Mouse (Mus musculus) c-Kit-negative CD71-positive TER-119-positive erythroid progenitor cells, embryonic 14.5 days (primary cell): ENCODE results near the gene Ipmk.
"Not testable (repeated sequence)": the region's sequence is repeated elsewhere in the genome, so short reads cannot be mapped to it uniquely, and the experiment has no call there.

Experiments used
- DNase-seq: peaks from one replicate; pipeline ENCODE4 v3.0.0-alpha.2; 2013; ENCODE audit warnings: low read depth, low spot score

The Ipmk gene

DNA sequence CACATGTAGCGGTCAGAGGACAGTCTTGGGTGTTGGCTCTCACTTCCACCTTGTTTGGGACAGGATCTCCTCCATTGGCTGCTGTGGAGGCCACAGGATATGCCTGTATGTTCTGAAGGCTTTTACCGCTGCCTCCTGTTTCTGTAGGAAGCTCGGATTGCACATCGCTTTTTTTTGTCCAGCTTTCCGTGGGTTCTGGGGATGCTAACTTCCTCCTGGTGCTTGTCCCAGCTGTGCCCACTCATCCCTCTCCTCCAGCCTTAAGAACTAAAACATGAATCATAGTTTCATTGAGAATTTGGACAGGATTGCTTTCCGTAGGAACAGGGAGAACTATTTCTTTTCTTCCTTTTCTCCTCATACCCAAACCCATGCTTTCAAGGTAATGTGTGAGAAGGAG, 24.3 kb downstream of the Ipmk start:
- no peak for DNase-seq

DNA sequence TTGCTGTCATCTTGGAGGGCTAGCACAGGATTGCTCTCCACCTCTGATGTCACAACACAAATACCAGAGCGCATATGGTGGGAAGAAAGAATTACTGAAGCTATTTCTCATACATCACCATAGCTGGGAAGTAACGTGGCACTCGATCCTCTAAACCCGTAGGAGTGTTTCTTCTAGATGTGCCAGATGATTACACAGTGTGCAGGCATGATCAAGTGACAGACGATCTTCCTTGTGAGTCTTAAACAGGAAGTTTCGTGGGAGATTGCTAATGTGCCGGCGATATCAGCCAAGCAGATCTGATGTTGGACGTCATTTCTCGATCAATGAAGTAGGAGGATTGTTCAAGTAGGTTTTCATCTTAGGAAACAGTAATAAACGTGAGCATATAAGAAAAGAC, 26.1 kb downstream of the Ipmk start:
- DNase-seq = no peak

- no peak for DNase-seq
Observed at GRCm38 (mm10) chr10:71376014-71376413, 28.5 kb downstream of the Ipmk start.

DNA sequence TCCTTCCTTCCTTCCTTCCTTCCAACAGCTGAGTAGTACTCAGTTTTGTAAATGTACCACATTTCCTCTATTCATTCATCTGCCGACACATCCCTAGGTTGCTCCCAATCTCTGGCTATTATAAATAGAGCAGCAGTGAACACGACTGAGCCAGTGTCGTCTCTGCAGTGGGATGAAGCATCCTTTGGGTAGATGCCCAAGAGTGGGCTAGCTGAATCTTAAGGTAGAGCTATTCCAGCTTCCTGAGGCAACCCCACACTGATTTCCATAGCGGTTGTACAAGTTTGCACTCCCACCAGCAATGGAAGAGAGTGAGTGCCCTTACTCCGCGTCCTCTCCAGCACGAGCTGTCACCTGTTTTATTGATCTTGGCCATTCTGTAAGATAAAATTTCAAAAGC, 32.8 kb downstream of the Ipmk start:
- DNase-seq = no peak

DNA sequence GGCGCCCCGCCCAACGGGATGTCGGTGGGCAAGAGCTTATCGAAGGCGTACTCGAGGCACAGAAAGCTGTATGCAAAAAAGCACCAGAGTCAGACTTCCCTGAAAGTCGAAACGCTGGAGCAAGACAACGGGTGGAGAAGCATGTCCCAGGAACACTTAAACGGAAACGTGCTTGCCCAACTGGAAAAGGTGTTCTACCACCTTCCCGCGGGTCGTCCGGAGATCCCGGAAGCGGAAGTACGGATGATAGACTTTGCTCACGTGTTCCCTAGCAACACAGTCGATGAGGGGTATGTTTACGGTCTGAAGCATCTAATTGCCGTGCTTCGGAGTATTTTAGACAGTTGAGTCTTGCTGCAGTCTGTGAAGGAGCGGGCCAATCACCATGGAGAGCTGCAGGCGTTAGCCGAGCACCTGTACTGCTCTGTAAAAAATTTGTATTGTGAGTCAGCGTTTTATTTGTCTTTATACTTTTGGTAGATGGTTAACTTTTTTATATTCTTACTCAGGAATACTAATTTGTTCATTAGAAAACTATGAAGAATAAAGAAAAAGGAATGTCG, 34.0 kb downstream of the Ipmk start:
- no peak for DNase-seq

DNA sequence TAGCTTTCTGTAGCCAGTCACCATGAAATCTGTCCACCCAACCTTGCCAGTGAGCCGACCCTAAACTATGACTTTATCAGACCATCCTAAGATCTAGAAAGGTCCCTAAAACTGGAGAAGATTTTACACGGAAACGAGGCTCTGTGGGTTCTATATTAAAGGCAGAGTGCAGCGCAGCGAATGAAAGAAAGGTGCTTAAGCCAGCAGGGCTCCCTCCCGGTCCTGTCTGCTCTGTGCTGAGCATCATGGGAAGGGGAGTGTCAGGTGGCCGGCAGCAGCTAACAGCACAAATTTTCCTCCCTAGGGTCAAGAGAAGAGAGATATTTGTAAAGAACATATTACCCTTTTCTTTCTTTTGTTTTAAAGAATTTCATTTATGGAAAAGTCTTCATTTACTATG, 34.5 kb downstream of the Ipmk start:
- no peak for DNase-seq

DNA sequence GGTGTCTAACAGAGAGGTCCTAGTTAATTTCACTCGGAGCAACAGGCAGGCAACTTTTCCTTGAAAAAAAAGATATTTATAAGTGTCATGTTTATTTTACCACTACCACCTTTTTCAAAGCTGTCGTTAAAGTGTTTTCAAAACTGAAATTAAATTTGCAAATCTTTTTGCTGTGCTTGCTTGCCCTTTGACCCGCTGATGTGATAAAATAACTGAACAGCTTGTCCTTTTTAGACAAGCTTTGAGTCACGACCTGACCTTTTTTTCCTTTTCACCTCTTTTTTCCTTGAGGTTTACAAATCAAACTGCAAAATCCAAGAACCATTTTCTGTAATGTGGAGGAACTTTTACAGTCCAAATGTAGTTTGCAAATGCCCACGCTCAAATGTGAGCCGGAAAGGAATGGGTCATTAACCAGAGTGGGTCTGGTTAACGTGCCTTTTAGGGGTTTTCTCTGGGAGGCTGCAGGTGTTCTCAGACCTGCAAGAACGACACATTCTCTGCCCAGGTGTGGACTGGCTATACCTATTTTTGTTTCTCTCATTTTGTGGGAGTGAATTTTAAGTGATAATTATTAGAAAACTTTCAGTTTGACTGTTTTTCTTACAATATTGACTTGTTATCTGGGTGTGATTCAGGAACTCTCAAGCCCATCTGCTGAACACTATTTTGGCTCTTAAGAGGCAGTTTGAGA, 35.4 kb downstream of the Ipmk start:
- no peak for DNase-seq

GRCm38 (mm10) chr10:71383552-71383924, 36.0 kb downstream of the Ipmk start:
- not testable (repeated sequence) for DNase-seq

DNA sequence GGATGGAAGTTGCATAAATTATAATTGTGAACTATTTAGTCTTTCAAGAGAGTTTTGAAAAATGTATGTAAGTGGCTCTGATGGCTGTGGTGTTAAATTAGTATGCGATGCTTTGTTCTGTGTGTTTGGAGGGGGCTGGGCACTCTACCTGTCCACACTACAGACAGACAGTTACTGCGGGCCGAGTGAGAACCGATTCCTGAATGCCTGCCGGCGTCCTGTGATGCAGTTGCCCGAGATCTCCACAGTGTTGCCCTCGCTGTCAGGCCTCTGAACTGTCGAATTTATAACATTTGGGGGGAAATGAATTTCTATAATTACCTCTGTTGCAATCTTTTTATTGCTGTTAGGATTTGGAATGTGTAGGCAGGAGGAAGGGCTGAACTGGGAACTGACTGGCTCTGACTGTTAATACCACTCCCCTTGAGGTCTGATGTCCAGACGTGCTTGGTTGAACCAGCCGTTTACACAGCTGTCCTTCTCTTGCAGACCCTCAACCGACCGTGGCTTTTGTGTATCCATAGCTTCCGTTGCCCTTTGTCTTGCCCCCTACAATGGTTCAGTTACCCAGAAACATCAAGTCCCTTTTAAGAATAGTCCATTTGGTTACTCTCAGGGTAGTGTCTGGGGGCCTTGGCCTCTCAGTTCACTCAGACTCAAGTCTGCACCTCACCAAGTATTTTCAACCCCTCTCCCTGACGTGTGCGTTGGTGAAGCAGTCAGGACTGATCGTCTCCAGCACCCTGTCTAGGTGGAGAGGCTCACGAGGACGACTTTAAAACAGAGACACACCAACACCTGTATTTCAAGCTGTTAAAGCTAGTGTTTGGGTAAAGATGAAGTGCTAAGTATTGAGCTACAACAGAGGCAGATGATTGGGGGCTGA, 36.8 kb downstream of the Ipmk start:
- DNase-seq = no peak

DNA sequence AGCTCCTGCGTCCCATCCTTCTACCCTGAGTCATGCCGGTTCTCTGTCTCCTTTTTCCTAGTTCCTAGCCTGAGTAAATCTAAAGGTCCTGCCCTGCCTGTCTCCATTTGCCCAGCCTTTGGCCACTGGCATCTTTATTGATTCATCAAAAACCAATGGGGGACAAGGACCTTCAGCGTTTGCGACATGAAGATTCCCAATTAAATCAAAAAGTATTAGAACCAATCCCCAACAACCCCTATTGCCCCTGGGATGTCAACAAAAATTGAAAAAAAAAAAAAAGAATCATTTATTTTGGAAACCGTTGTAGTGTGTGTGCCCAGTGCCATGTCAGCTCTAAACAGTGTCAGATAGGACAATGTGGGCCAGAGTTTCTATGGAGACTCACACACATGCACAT, 41.7 kb downstream of the Ipmk start:
- no peak for DNase-seq

DNA sequence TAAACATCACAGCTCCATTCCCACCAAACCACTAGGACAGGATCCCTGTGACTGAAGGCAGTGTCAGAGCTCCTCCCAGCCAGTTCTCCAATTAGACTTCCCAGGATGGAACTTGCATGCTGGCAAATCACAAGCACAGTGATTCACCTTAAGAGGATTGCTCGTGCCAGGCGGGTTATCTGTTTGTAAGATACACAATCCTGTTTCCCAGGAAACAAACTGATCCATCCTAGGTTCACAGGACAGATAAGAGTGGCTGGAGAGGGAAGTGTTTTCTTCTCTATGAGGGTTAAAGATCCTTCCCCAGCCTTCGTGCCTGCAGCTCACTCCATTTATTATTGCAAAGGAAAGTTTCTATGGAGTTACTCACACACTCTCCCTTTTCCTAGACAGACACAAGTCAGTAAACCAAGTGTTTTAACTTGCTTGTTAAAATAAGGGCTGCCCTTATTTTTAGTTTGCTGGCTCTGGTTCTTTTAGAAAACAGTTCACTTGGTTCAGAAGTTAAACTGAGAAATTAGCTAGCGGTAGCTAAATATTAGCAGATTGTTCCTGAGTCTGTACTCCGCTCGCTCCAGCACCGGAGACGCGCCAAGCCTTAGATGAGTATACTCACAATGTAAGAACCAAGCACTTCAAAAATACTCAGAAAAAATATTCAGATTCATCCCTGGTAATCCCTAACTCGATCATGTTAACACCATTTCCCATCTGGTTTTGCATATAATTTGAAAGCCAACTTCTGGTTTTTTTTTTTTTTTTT, 51.0 kb downstream of the Ipmk start:
- no peak for DNase-seq

DNA sequence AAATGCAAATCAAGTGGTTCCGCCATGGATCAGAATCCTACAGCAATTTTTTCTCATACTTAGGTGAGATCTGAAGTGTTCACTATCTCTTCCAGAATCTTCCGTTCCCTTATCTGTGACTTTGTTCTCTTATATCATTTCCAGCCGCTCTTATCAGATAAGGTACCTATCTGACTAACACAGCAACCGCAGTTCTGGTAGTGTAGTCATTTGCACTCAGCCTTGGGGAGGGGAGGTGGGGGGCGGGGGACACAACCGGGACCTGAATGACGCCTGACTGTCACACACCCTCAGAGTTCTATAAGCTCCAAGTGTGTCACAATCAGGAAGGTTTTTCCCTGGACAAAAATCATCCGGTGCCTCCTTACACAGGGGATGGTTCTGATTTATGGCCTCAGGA, 51.8 kb downstream of the Ipmk start:
- no peak for DNase-seq

- DNase-seq = no peak
Observed at GRCm38 (mm10) chr10:71399987-71400386, 52.4 kb downstream of the Ipmk start.

DNA sequence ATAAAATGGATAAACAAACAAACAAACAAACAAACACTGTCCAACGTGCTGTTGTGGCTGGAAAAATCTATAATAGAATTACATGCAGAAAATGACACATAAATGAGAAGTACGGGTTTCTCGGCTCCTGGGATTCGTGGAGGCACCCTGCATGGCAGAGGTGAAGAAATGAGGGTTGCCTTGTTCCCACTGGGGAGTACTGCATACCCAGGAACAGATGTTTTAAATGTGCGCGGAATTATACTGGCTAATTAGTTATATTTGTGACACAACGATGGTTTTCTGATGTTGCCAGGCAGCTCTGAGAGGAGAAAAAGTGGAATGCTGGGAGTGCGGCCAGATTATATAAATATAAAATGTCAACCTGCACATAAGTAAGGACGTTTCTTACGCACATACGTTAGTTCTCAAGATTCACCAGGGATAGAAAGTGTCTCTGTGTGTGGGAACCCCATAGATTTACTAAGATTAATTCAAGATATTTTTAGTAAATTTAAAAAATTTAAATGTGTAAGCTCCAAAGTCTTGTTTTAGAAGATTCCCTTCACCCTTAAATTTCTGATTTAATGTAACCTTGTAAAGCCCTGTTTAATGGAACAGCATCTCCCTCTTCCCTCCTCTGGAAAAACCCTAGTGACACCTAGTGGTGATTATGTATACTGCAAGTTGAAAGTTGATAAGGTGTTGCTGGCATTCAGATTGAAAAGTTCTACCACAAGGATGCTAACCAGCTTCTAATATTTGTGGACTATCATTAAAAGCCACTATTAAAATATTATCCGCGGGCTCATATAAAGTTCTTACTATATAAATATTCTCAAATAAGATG, 53.5 kb downstream of the Ipmk start:
- DNase-seq = peak; percentile 50

GRCm38 (mm10) chr10:71403638-71404037, 56.1 kb downstream of the Ipmk start:
- DNase-seq = no peak

GRCm38 (mm10) chr10:71405523-71406217, 58.1 kb downstream of the Ipmk start:
- no peak for DNase-seq

GRCm38 (mm10) chr10:71409948-71410347, 62.4 kb downstream of the Ipmk start:
- DNase-seq = no peak

DNA sequence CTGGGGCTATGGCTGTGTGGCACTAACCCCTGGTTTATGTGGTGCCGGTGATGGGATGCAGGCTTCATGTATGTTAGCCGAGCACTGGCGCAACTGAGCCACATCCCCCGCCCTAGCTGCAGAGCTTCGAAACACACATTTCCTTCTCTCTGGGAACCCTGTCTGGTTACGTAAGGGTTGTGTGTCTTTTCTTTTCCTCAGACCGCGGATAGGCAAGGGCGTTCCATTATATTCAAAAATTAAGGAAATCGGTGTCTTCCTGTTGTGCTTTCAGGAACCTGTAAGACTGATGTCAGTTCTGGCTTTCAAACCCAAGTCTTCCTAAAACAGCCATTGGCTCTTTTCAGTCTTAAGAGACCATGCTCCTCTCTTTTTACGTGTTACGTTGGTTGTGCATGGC, 65.8 kb downstream of the Ipmk start:
- no peak for DNase-seq

- no peak for DNase-seq
Observed at GRCm38 (mm10) chr10:71421531-71421930, 74.0 kb downstream of the Ipmk start.
